Mouse (Mus musculus): Measurements from ENCODE around the gene Slc35g1. TPM values are rescaled to one million over a fixed set of nuclear protein-coding genes. Genes with fewer than 3 reads are reported as not detected.

The Slc35g1 gene
- polyA plus RNA-seq (2012; rRNA removed), result 1.3 and 1.6 TPM in 2 replicates

GRCm38 (mm10) chr19:38395701-38396632, at the start of gene Slc35g1:
Gene Slc35g1, plus strand, starts transcription at chr19:38395980.

Other genes starting within 250 kb of the Slc35g1 start
- 32.6 and 33.7 TPM in 2 replicates for gene Fra10ac1, start 171.8 kb upstream of the Slc35g1 start, polyA plus RNA-seq (2012; rRNA removed)
- 23.5 and 25.4 TPM in 2 replicates for gene Lgi1, start 131.4 kb upstream of the Slc35g1 start, polyA plus RNA-seq (2012; rRNA removed)
- gene Plce1, start 85.1 kb downstream of the Slc35g1 start, polyA plus RNA-seq (2012; rRNA removed), result 3.4 and 4.1 TPM in 2 replicates